Mouse (Mus musculus): ENCODE results near the gene Fbl. TPM values are rescaled to one million over a fixed set of nuclear protein-coding genes. Genes with fewer than 3 reads are reported as not detected.
"Not testable (repeated sequence)": the region's sequence is repeated elsewhere in the genome, so short reads cannot be mapped to it uniquely, and the experiment has no call there.

Fbl gene
- total RNA-seq, 2 experiments from 2014 or later, result 48.3 to 55.8 TPM

DNA sequence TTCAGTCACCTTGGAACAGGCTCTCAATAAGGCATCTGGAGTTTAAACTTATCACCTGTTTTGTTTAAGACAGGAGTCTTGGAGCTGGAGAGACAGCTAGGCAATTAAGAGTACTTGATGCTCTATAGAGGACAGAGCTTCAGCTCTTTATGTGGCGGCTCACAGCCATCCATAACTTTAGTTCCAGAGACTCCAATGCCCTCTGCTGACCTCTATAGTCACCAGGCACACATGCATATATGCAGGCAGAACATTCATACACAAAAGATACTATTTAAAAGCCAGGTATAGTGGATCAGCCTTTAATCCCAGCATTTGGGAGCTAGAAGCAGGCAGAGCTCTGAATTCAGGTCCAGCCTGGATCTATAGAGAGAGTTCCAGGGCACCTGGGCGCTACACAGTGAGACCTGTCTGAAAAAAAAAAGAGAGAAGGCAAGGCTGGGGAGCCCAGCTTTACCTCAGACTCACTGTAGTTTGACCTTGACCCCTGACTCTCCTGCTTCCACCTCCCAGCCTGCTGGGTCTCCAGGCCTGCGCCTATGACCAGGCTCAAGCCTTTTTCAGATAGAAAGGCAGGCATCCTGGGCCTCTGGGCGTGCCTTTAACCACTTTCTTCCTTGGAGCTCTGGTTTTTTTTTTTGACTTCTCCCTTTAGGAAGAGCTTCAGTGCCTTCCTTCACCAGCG is 26.0 kb downstream of the Fbl start:
- DNase-seq, result no peak

DNA sequence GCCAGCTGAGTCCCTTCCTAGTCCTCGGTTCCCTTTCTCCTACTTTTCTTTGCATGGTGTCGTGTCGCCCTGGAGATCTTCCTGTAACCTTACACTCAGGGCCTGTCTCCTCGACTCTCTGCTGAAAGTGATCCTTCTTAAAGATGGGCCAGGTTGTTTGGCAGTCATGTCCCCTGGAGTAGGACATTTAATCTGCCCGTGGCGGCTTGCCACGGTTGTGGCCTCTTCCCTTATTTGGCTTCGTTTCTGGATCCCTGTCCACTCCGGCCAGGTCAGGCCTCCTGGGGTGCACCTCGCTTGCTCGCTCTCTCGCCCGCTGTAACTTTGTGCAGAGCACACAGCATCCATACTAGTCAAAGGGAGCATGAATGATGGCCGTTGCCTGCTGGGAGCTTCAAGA is 27.0 kb downstream of the Fbl start:
- DNase-seq, result no peak

DNA sequence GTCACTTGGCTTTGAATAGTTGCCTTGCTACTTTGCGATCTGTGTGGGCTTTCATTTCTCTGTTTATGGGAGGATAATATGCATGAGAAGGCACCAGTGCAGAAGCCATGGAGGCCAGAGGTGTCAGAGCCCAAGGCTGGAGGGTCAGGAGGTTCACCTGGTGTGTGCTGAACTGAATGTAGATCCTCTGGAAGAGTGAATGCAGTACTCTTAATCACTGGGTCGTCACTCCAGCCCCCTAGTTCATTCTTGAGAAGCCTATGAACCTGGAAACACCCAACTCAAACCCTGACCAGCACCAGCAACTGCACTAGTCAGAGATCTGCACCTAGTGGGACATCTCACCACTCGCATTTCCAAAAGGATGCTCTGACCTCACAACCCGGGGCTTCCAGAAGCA is 29.5 kb downstream of the Fbl start:
- DNase-seq, result no peak

DNA sequence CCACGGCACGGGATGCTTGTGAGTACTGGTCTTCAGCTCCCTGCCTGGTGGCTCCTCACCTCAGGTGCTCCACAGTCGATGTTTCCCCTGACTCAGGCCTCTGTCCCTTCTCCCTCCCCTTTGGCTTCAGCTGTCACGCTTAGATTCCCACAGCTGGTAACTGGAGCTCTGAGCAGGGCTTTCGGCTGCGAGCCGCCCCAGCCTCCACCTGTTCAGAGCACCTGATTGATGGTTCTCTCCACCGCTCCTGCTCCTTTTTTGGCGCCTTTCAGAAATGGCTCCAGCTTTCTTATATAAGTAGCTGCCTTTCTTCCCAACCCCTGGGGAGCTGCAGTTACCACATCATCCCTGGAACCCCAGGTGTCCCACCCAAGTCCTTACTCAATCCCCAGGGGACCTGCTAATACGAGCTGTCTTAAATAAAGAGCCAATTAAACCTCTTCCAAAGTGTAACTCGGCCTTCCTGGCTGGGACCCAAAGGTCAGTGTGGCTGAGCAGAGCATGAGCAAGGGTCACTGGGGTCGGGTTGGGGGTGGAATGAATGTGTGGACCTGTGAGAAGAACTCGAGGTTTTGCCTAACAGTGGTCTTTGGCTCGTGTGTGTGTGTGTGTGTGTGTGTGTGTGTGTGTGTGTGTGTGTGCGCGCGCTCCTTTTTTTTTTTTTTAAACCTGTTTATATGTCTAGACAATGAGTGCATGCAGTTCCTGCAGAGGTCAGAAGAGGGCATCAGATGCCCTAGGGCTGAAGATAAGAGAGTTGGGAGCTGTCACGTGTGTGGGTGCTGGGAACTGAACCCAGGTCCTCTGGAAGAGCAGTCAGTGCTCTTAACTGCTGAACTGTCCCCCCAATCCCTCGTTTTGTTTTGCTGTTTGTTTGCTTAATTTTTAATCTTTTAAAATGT is 33.9 kb downstream of the Fbl start:
- no peak for DNase-seq

DNA sequence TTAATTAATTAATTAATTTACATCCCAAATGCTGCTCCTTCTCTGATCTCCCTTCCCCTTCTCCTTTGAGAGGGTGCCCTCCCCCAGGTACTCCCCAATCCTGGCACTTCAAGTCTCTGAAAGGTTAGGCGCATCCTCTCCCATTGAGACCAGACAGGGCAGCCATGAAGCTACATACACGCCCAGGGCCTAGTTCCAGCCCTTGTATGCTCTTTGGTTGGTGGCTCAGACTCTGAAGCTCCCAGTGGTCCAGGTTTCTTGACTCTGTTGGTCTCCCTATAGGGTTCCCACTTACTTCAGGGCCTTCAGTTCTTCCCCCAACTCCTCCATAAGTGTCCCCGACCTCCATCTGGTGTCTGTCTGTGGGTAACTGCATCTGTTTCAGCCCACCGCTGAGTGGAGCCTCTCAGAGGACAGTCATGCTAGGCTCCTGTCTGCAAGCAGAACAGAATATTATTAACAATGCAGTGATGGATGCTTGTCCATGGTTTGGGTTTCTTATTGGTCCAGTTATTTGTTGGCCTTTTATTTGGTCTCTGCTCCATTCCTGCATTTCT is 36.6 kb downstream of the Fbl start:
- no peak for DNase-seq

DNA sequence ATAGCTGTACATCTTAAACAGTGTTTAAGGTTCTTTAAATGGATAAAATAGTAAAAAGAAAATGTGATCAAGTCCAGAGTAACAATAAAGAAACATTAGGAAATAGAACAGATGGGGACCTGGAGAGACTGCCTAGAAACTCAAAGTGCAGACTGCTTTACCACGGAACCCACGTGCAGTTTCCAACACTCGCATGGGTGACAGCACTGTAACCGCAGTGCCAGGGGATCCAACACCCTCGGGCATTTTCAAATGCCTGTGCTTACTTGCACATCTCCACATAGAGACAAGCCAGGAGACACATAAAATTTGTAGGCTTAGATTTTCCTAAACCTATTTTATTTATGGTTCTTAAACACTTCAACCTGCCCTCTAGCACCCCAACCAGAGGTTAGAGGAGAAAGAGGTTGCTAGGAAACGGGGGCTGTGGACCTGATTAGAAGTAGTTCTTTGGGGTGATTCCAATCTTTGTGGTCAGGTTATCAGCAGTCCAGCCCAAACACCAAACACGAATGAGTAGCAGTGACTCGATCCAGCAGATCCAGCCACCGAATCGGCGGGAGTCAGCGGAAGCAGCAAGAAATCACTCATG is 39.0 kb downstream of the Fbl start:
- DNase-seq, result no peak

DNA sequence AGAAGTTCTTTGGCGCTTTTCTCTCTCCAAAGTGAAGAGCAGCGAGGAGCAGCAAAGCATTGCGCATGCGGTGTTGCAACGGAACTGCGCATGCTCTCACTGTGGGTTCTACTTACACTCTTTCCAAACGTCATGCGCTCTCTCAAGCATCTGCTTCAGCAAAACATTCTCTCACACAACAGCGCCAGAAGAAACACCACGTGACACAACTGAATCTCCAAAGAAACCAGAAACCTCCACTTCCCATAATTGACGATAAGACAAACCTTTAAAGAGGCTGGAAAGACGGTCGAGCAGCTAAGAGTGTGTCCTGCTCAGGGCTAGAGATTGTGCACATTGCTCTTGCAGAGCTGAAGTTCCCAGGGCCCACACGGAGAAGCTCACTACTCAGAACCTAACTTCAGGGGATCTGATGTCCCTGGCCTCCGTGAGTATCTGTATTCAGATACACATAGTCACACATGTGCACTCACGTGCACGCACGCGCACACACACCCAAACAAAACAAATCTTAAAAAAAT is 39.5 kb downstream of the Fbl start:
- DNase-seq, result peak; percentile 66 to 71

DNA sequence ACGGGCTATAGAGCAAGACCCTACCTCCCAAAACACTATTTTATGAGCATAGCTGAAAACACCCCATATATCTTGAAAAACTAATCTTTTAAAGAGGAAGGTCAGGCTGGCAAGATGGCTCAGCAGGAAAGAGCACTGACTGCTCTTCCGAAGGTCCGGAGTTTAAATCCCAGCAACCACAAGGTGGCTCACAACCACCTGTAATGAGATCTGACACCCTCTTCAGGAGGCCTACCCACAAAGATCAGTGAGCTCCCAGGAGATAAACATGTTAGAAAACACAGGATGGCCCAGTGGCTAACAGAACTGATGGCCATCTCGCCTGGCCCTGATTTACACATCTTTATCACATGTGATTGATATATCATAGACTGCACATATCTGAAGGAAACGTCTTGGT is 41.2 kb downstream of the Fbl start:
- no peak for DNase-seq

DNA sequence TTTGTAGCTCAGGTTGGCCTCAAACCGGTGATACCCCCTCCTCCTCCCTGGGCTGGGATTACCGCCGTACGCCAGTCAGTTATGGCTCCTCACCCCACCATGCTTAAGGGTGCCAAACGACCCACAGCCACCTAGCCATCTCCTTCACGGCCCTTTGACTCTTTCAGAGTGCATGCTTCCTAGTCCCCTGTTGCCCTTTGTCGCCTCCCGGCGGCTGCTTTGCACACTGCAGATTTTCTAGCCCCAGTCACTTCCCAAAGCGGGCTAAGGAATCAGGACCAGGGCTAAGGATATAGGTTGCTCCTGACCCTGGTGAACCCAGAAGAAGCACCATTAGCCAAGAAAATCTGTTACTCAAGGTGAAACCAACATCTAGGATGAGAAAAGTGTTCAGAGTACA is 44.6 kb downstream of the Fbl start:
- DNase-seq, result peak; percentile 27 to 35

DNA sequence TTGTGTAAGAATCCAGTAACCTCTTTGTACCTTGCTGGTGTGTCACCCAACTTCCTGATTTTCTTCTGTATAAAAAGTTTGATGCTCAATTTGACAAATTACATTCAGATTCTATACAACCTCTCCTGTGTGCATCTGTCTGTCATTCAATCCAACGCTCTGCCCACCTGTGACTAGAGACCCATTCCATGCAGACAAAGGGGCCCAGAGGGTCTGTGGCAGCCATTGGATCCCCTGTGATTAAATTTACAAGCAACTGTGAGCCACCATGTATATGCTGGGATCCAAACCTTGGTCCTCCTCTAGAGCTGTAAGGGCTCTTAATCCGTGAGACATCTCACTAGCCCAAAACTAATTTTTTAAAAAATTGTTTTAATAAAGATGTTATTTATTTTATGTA is 46.4 kb downstream of the Fbl start:
- not testable (repeated sequence) for DNase-seq

DNA sequence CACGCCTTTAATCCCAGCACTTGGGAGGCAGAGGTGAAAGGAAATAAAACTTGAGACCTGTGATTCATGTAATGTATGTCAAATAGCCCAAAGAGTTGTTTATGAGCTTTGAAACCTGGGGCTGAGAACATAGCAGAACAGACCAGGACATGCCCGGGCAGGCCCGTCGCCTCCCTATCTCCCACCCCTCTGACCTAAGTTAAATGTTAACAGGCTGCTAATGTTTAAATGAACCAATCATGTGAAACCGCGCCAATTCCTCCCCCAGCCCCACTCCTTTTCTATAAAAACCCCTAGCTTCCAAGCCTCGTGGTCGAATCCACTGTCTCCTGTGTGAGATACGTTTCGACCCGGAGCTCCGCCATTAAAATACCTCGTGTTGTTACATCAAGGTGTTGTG is 48.3 kb downstream of the Fbl start:
- not testable (repeated sequence) for DNase-seq

DNA sequence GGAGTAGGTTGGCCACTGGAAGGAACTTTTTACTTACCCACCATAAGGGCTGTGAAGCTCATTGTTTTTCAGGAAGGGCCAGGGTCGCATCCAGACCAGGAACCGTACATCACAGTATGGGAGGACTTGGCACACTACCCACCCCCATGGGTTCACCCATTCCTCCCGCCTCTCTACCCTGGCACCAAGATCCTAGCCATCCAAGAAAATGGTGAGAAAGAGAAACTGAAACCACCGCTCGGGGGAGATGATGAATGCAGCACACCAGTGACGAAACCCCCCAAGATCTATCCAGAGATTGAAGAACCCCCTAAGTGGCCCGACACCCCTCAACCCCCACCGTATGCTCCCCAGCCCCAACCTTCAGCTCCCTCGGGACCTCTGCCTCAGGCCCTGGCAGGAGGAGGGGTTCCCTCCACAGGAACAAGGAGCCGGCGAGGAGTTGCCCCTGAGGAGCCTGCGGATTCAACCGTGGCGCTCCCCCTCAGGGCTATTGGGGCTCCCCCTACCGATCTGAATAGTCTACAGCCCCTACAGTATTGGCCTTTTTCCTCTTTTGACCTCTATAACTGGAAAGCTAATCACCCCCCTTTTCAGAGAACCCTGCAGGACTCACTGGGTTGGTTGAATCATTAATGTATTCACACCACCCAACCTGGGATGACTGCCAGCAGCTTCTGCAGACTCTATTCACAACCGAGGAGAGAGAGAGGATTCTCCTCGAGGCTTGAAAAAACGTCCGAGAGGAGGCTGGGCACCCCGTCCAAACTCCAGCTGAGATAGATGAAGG is 49.6 kb downstream of the Fbl start:
- peak; percentile 35 to 36 for DNase-seq

DNA sequence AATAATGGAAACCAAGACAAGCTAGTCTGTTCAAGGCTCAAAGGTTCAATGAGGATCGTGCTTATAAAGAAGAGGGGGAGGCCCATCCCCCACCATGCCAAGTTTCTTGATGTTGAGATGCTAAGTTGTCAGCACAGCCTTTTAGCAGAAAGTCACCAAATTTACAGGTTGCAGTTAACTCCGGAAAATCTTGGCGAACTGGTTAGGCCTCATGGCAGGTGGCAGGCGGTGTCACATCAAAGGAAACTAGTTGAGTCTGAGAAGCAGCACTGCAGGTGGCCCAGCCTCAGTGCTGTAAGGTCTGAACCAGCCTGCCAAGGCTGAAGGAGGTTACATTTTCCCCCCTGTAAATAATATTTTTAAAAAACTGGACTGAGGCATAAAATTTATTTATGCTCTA is 57.3 kb downstream of the Fbl start:
- not testable (repeated sequence) for DNase-seq

DNA sequence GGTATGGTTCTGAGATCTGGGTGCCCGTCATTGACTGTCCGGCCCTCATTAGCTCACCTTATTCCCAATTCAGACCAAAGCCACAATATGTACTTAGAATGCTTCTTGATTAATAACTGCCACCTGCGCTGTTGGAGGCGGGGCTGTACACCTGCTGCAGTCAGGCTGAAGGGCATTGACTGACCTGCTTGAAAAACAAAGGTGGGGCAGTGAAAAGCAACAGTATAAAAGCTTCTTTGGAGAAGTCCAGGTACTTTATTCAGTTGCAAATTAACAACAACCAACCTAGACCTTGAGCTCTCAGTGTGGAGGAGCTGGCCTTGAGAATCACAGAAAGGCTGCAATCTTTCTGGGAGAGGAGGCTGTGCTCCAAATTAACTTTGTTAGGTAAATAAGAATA is 57.9 kb downstream of the Fbl start:
- DNase-seq, result not testable (repeated sequence)

Other genes starting within 250 kb of the Fbl start
- gene Zfp974, start 240.2 kb upstream of the Fbl start, total RNA-seq (2021), result 10 to 100 TPM; 15.2 to 16.0 TPM
- gene Zfp780b, start 190.5 kb upstream of the Fbl start, total RNA-seq (2021), result 10 to 100 TPM; 21.6 TPM
- gene Zfp850, start 155.6 kb upstream of the Fbl start, total RNA-seq (2021), result 1 to 10 TPM; 5.7 to 6.8 TPM
- gene Psmc4, start 119.6 kb upstream of the Fbl start, total RNA-seq (2021), result 100 to 1,000 TPM; 122 to 131 TPM
- under 1 TPM; 0.81 to 0.92 TPM for gene Fcgbp, start 98.5 kb upstream of the Fbl start, total RNA-seq (2021)
- not detected for gene 9530053A07Rik, start 40.2 kb upstream of the Fbl start, total RNA-seq (2021)
- gene Dyrk1b, start 9.8 kb downstream of the Fbl start, total RNA-seq (2021), result 10 to 100 TPM; 45.7 to 52.4 TPM
- 10 to 100 TPM; 52.9 to 60.9 TPM for gene Eid2, start 98.2 kb downstream of the Fbl start, total RNA-seq (2021)
- 10 to 100 TPM; 36.5 to 36.8 TPM for gene Eid2b, start 108.0 kb downstream of the Fbl start, total RNA-seq (2021)
- gene Selenov, start 121.5 kb downstream of the Fbl start, total RNA-seq (2021), result 1 to 10 TPM in 1 of 2 experiments, under 1 TPM in 1; 0.27 to 1.8 TPM
- gene Dll3, start 132.5 kb downstream of the Fbl start, total RNA-seq (2021), result 1 to 10 TPM; 2.1 to 2.8 TPM
- 10 to 100 TPM; 41.1 to 42.1 TPM for gene Timm50, start 142.4 kb downstream of the Fbl start, total RNA-seq (2021)
- 100 to 1,000 TPM; 114 to 122 TPM for gene Supt5, start 169.0 kb downstream of the Fbl start, total RNA-seq (2021)
- 100 to 1,000 TPM; 454 to 471 TPM for gene Rps16, start 180.9 kb downstream of the Fbl start, total RNA-seq (2021)
- gene Plekhg2, start 202.9 kb downstream of the Fbl start, total RNA-seq (2021), result 1 to 10 TPM; 5.5 to 7.4 TPM
- 1 to 10 TPM; 3.1 to 3.9 TPM for gene Zfp36, start 210.5 kb downstream of the Fbl start, total RNA-seq (2021)
- gene Med29, start 223.0 kb downstream of the Fbl start, total RNA-seq (2021), result 10 to 100 TPM; 18.3 to 19.6 TPM
- 10 to 100 TPM; 68.9 to 70.1 TPM for gene Paf1, start 223.2 kb downstream of the Fbl start, total RNA-seq (2021)

Measured in layer of hippocampus, postnatal 36 days (tissue).